ENCODE assay signal across 8 mouse cellular contexts in the genomic region with DNA sequence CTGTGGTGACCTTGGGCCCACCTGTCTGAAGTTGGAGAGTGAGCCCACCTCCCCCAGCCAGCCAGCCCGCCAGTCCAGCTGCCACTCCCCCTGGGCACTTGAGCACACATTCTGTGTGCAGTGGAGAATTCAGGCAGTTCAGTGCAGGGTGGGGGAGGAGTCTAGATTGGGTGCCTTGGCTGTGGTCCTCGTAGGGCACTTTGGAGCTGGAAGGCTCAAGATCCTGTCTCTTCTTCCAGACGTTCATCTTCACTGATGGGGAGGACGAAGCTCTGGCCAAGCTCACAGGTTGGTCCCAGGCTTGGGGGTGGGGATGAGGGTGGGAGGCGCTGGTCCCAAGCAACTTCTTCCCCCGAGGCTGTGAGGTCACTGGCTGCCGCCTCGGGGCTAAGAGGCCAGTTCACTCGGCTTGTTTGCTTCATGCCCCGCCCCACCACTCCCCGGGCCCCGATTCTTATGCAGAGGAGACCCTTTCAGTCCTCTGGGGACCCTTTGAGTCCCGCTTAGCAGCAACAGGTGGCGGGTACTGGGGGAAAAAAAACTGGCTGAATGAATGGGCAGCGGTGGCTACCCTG. TPM values are rescaled to one million over a fixed set of nuclear protein-coding genes. Genes with fewer than 3 reads are reported as not detected.
A peak's percentile ranks its signal among the peaks of the same experiment; 100 is the strongest.
DNase-seq lines count a peak whose midpoint lies in the region; ATAC-seq and TF ChIP-seq lines count a peak whose summit lies in the region.

No protein-coding gene starts in this region.

- H3K4me3 ChIP-seq in lung, adult 2 months (replicated peaks; ENCODE audit: extremely low read depth, low read depth, low read length) = peak overlapping the region; percentile 12
- H3K4me3 ChIP-seq in embryonic facial prominence, embryonic 14.5 days (ENCODE audit: low read depth, low read length) = peak overlapping the region; percentile 64
- peak overlapping the region; percentile 57 for H3K4me3 ChIP-seq in limb, embryonic 13.5 days
- peak overlapping the region; percentile 65 for H3K4me3 ChIP-seq in neural tube, embryonic 12.5 days

- peak overlapping the region; percentile 88 for H3K27ac ChIP-seq in embryonic facial prominence, embryonic 14.5 days (replicated peaks; ENCODE audit: low read depth, low read length)
- H3K27ac ChIP-seq in limb, embryonic 13.5 days = peak overlapping the region; percentile 85; the same call in 1 of the 2 replicates
- peak overlapping the region; percentile 95 for H3K27ac ChIP-seq in neural tube, embryonic 12.5 days

- peak; percentile 22; the same call in 1 of the 2 replicates for ATAC-seq in embryonic facial prominence, embryonic 14.5 days (ENCODE audit: low read depth)
- ATAC-seq in limb, embryonic 13.5 days (ENCODE audit: low FRiP score, low read depth) = no peak
- ATAC-seq in neural tube, embryonic 12.5 days (ENCODE audit: low FRiP score, low read depth) = peak; percentile 15

- H3K4me1 ChIP-seq in lung, adult 2 months (ENCODE audit: control insufficient read depth, insufficient read depth, low read length) = peaks cover 10% of the 10 kb centered on the region
- H3K4me1 ChIP-seq in embryonic facial prominence, embryonic 14.5 days (ENCODE audit: control insufficient read depth, insufficient read depth, low read length) = peaks cover 34% of the 10 kb centered on the region
- H3K4me1 ChIP-seq in limb, embryonic 13.5 days = peaks cover 58% of the 10 kb centered on the region
- peaks cover 70% of the 10 kb centered on the region for H3K4me1 ChIP-seq in neural tube, embryonic 12.5 days

- peak overlapping the region; percentile 73 for H3K9ac ChIP-seq in embryonic facial prominence, embryonic 14.5 days (ENCODE audit: low read depth, low read length)
- peak overlapping the region; percentile 74; the same call in 1 of the 2 replicates for H3K9ac ChIP-seq in limb, embryonic 13.5 days
- peak overlapping the region; percentile 87 for H3K9ac ChIP-seq in neural tube, embryonic 12.5 days

- TF ChIP-seq POLR2A in lung, adult 2 months (IDR thresholded peaks at IDR 0.05; ENCODE audit: borderline replicate concordance, extremely low read depth, low read depth, low read length) = no peak

- peak overlapping the region; percentile 79 for H3K4me2 ChIP-seq in embryonic facial prominence, embryonic 14.5 days (ENCODE audit: low read depth, low read length)
- H3K4me2 ChIP-seq in limb, embryonic 13.5 days (replicated peaks) = peak overlapping the region; percentile 89
- H3K4me2 ChIP-seq in neural tube, embryonic 12.5 days (replicated peaks) = peak overlapping the region; percentile 80

- no peak for DNase-seq in lung, adult 2 months
- DNase-seq in lung, postnatal 14 days = no peak
- peak; percentile 66 for DNase-seq in embryonic facial prominence, embryonic 14.5 days (ENCODE audit: low spot score)
- DNase-seq in c-Kit-positive CD71-positive TER-119-positive erythroid progenitor cells, embryonic 14.5 days (ENCODE audit: low spot score) = no peak
- no peak for DNase-seq in natural killer cell, adult 2 months (ENCODE audit: low spot score in 2 of 2)
- DNase-seq in layer of hippocampus, adult 9-10 months (ENCODE audit: low spot score) = no peak

- TF ChIP-seq CTCF in lung, adult 2 months (IDR thresholded peaks at IDR 0.05; ENCODE audit: insufficient read depth, low read length) = no peak

- peaks cover 21% of the 10 kb centered on the region for H3K36me3 ChIP-seq in embryonic facial prominence, embryonic 14.5 days (ENCODE audit: control insufficient read depth, insufficient read depth, low read length)
- H3K36me3 ChIP-seq in limb, embryonic 13.5 days = peaks cover 8% of the 10 kb centered on the region; the same call in 1 of the 2 replicates
- H3K36me3 ChIP-seq in neural tube, embryonic 12.5 days = peaks cover 36% of the 10 kb centered on the region

- H3K9me3 ChIP-seq in embryonic facial prominence, embryonic 14.5 days (ENCODE audit: control insufficient read depth, low read length) = no peaks in the 10 kb centered on the region
- H3K9me3 ChIP-seq in limb, embryonic 13.5 days = no peaks in the 10 kb centered on the region
- no peaks in the 10 kb centered on the region for H3K9me3 ChIP-seq in neural tube, embryonic 12.5 days

- 27% methylated on average over 15 of the region's 15 CpGs for WGBS in lung, adult 2 months
- 12% methylated on average over 13 of the region's 15 CpGs for WGBS in embryonic facial prominence, embryonic 14.5 days
- 21% methylated on average over 15 of the region's 15 CpGs for WGBS in limb, embryonic 13.5 days
- WGBS in neural tube, embryonic 12.5 days = 5% methylated on average over 15 of the region's 15 CpGs

- peaks cover 29% of the 10 kb centered on the region for H3K27me3 ChIP-seq in embryonic facial prominence, embryonic 14.5 days (replicated peaks; ENCODE audit: control insufficient read depth, insufficient read depth, low read length)
- H3K27me3 ChIP-seq in limb, embryonic 13.5 days = peaks cover 60% of the 10 kb centered on the region
- H3K27me3 ChIP-seq in neural tube, embryonic 12.5 days (replicated peaks) = no peaks in the 10 kb centered on the region; the same call in 1 of the 2 replicates

RNA-seq across cellular contexts. Expression of a gene that starts 4.6 kb away (rescaled TPM):
- 141 and 163 TPM in 2 replicates for polyA plus RNA-seq in lung, adult 2 months (2012; rRNA removed)
- 24.6 and 27.9 TPM in 2 replicates for polyA plus RNA-seq in embryonic facial prominence, embryonic 14.5 days (2014; fragmentation: Nextera tagmentation; extraction: Ambion mirVana)
- polyA plus RNA-seq in limb, embryonic 13.5 days (2015; fragmentation: Nextera tagmentation; extraction: Ambion mirVana) = 13.4 and 13.5 TPM in 2 replicates
- 30.5 and 34.5 TPM in 2 replicates for polyA plus RNA-seq in neural tube, embryonic 12.5 days (2016; fragmentation: Nextera tagmentation; extraction: Ambion mirVana)

RNA-seq across cellular contexts. Expression of a gene that starts 37.1 kb away (rescaled TPM):
- polyA plus RNA-seq in lung, adult 2 months (2012; rRNA removed) = 117 and 127 TPM in 2 replicates
- 47.5 and 50.5 TPM in 2 replicates for polyA plus RNA-seq in embryonic facial prominence, embryonic 14.5 days (2014; fragmentation: Nextera tagmentation; extraction: Ambion mirVana)
- polyA plus RNA-seq in limb, embryonic 13.5 days (2015; fragmentation: Nextera tagmentation; extraction: Ambion mirVana) = 39.0 and 42.1 TPM in 2 replicates
- 79.6 and 83.3 TPM in 2 replicates for polyA plus RNA-seq in neural tube, embryonic 12.5 days (2016; fragmentation: Nextera tagmentation; extraction: Ambion mirVana)

RNA-seq across cellular contexts. Expression of a gene that starts 46.8 kb away (rescaled TPM):
- not detected in 2 replicates for polyA plus RNA-seq in lung, adult 2 months (2012; rRNA removed)
- polyA plus RNA-seq in embryonic facial prominence, embryonic 14.5 days (2014; fragmentation: Nextera tagmentation; extraction: Ambion mirVana) = not detected in 2 replicates
- polyA plus RNA-seq in limb, embryonic 13.5 days (2015; fragmentation: Nextera tagmentation; extraction: Ambion mirVana) = not detected in 2 replicates
- not detected in 2 replicates for polyA plus RNA-seq in neural tube, embryonic 12.5 days (2016; fragmentation: Nextera tagmentation; extraction: Ambion mirVana)

Comparison
In these comparisons a context has a peak if more than half of its experiments do, and no peak if none do; other contexts are left out.
1. H3K4me3 ChIP-seq: peak in every context shown above with its lines; median percentile 65 in neural tube, embryonic 12.5 days; 64 in embryonic facial prominence, embryonic 14.5 days; 57 in limb, embryonic 13.5 days; 12 in lung, adult 2 months.